Mouse (Mus musculus) retina, embryonic 14.5 days (tissue): ENCODE data around the gene Hoxc6.

Experiments
- DNase-seq: peaks from one replicate; pipeline ENCODE4 v3.0.0-alpha.2; 2015; ENCODE audit warnings: low spot score

Gene Hoxc6

GRCm38 (mm10) chr15:102991782-102992181 is 6.3 kb upstream of the Hoxc6 start:
- no peak for DNase-seq

DNA sequence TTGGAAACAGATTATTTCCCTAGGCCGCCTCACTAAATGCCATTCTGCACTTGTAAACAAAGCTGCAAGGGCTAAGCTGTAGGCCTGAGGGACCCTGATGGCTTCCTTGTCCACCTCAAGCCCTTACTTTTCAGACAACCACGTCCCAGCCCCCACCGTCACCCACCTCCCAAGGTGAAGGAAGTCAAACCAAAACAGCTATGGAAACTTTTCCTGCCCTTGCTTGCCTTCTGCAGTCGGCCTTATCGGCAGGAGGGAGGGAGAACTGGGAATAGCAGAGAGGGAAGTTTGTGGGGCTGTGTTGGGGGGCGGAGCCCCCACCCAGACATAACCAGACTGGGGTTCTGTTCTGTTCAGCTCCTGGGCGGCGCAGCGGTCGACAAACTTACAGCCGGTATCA is 5.9 kb upstream of the Hoxc6 start:
- no peak for DNase-seq

- DNase-seq, result no peak
Observed at GRCm38 (mm10) chr15:102992863-102993262, 5.2 kb upstream of the Hoxc6 start.

DNA sequence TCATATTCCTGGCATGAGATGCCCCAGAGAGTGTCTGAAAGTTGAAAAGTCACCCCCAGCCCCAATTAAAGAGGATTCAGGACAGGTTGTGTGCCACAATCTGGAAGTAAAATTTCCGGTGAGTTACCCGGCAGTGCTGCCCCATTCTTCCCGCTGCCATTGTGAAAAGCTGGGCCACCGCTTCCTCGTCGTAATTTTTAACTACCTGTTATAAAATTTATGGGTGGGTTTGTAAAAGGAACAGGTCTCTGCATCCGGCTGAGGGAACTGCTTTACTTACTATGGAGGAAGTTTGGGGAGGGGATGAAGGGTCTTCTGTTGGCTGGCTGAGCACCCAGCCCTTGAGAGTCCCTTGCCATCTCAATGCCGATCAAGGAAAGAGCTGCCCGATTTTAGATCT is 1.5 kb upstream of the Hoxc6 start:
- DNase-seq, result no peak

- DNase-seq, result no peak
Observed at GRCm38 (mm10) chr15:102997431-102997830, 626 bp upstream of the Hoxc6 start.

DNA sequence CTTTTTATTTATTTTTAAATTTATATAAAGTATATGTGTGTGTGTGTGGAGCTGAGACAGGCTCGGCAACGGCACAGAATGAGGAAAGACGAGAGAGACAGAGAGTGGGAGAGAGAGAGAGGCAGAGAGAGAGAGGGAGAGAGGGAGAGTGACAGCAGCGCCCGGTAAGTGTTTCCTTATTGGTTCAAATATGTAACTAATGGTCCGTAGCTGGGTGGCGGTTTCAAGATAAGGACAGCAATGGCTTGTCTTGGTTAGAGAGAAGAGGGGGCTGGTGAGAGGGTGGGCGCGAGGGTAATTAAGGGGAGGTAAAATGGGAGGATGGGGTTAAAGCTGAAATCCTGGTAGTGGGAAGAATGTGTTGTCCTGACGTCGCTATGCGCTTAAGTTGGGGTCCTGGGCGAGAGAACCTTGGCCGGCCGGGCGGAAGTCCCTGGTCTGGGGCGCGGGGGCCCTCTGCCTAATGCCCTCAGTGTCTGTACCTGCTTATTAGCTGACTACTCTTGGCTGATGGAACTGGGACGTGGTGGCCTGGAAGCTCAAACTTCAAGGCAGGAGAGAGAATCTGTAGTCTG is 638 bp downstream of the Hoxc6 start:
- no peak for DNase-seq

DNA sequence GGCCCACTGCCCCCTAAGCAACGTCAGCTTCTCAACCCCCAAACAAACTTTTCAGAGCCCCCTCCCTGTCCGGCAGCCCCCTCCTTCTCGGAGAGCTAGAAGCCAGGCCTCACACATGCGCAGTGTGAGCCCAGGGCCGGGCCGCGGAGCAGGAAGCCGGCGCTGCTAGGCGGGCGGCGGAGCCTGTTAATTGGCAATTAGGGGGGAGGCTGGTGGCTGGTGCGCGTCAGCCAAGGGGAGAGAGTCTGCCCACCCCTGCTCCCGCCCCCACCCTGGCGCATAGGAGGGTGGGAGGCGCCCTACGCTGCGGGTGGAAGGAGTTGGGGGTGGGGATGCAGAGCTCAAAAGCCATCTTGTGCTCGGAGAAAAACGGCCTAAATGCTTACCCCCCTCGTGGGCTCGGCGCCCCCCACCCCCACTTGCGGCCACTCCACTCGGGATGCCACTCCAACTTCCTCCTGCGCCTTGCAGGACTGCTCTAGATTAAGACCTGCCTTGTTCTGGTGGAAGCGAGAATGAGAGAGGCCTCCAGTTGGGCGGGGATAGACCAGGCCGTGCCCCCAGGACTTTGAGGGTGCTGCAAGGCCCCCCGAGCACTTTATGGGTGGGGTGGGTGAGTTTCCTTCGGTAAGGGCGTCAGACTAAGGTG is 1.2 kb downstream of the Hoxc6 start:
- DNase-seq, result peak; percentile 78

- no peak for DNase-seq
Observed at GRCm38 (mm10) chr15:102999955-103000354, 1.9 kb downstream of the Hoxc6 start.

- no peak for DNase-seq
Observed at GRCm38 (mm10) chr15:103000501-103000901, 2.4 kb downstream of the Hoxc6 start.

GRCm38 (mm10) chr15:103001370-103001769 is 3.3 kb downstream of the Hoxc6 start:
- DNase-seq, result no peak

- DNase-seq, result no peak
Observed at GRCm38 (mm10) chr15:103002156-103002555, 4.1 kb downstream of the Hoxc6 start.

GRCm38 (mm10) chr15:103002821-103003448 is 4.9 kb downstream of the Hoxc6 start:
- no peak for DNase-seq

- no peak for DNase-seq
Observed at GRCm38 (mm10) chr15:103005308-103005707, 7.3 kb downstream of the Hoxc6 start.

GRCm38 (mm10) chr15:103005797-103006196 is 7.7 kb downstream of the Hoxc6 start:
- no peak for DNase-seq

- no peak for DNase-seq
Observed at GRCm38 (mm10) chr15:103006326-103006725, 8.3 kb downstream of the Hoxc6 start.

- no peak for DNase-seq
Observed at GRCm38 (mm10) chr15:103009265-103010111, 11.4 kb downstream of the Hoxc6 start.

DNA sequence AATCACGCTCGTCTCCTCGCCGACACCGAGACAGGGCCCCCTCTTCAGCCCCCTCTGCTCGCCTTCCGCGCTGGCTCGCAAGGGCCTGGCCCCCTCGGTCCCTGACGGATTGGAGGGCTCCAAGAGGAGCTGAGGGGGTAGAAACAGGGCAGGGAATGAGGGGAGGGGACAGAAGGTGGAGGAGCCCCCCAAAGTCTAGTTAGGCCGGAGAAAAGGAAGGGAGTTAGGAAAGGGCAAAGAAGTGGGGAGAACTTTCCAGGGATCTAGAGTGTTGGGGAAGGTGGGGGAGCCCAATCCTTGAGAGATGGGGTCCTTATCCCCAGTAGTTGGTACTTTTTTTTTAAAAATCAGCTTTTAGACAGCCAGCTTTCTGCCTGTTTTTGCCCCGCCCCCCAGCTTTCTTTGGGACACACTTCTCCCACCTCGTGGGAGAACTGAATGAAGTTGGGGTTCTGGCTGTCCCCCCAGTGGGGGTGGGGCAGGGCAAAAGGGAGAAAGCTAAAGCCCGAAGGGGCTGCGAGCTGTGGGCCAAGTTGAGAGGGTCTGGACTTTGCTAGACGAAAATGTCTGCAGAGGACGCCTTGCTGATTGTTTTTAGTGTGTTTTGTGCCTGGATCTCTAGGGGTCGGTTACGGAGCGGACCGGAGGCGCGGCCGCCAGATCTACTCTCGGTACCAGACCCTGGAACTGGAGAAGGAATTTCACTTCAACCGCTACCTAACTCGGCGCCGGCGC is 12.2 kb downstream of the Hoxc6 start:
- no peak for DNase-seq

DNA sequence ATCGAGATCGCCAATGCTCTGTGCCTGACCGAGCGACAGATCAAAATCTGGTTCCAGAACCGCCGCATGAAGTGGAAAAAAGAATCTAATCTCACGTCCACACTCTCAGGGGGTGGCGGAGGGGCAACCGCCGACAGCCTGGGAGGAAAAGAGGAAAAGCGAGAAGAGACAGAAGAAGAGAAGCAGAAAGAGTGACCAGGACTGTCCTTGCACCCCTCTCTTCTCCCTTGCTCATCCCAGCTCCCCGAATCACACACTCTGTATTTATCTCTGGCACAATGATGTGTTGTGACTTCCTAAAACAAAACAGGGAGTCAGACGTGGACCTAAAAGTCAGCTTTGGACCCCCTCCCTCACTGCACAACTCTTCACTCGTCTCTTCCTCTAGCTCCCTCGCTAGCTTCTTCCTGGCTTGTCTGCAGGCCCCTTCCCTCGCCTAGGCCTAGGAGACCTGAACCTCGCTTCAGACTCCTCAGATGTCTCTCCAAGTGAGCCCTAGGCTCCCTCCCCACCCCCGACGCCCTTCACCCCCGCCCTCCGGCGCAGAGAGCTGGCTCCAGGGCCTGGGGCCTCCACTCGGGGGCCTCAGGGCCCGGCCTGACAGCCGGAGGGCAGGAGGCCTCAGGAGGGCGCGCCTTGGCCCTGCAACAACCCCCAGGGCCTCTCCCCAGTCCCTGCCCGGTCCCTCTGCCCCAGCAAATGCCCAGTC is 12.9 kb downstream of the Hoxc6 start:
- no peak for DNase-seq

DNA sequence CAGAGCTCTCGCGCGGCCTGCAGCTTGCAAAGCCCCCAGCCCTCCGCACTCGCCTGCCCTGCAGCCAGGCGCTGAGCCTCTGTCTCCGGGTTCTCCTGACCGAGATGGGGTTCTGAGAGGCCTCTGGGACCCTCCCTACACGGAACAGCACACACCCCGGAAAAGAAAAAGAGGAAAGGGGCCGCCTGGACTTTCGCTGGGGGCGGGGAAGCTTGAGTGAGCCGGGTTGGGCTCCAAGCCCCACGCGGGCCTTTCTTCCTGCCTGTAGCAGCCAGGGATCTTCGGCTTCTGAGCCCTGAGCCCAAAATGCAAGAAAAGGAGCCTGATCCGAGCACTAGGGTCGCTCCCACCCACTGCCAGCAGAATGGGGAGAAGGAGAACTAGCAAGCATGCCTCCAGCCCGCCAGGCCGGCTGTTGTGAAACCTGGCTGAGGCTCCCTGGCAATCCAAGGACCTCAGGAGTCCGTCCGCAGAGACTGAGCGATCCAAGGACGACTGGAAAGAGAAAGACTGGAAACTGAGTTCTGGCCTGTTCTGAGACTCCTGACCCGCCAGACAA is 13.9 kb downstream of the Hoxc6 start:
- DNase-seq, result no peak

GRCm38 (mm10) chr15:103013238-103013984 is 15.4 kb downstream of the Hoxc6 start:
- DNase-seq, result peak; percentile 75
